Mouse (Mus musculus) kidney, postnatal 36 days (tissue): ENCODE data around the gene Qrfpr.

Source experiments
- DNase-seq, 2 experiments: peaks; one replicate each; pipeline ENCODE4 v3.0.0; 2021 to 2022; ENCODE audit warnings: mixed read lengths in 2 of 2

Qrfpr gene

GRCm38 (mm10) chr3:36221743-36222682 is at the start of gene Qrfpr:
TSS of gene Qrfpr (minus strand) at chr3:36222313.
- no peak for DNase-seq

- no peak for DNase-seq
These were observed 41.8 kb upstream of the Qrfpr start for GRCm38 (mm10) chr3:36263873-36264272.

- DNase-seq = no peak
These were observed 41.2 kb upstream of the Qrfpr start for GRCm38 (mm10) chr3:36263265-36263664.

- DNase-seq = no peak
These were observed 28.5 kb upstream of the Qrfpr start for GRCm38 (mm10) chr3:36250585-36250984.

GRCm38 (mm10) chr3:36248446-36248845 is 26.3 kb upstream of the Qrfpr start:
- DNase-seq = no peak

- DNase-seq = no peak
These were observed 7.8 kb upstream of the Qrfpr start for GRCm38 (mm10) chr3:36229941-36230340.

GRCm38 (mm10) chr3:36227246-36227645 is 5.1 kb upstream of the Qrfpr start:
- no peak for DNase-seq

- no peak for DNase-seq
These were observed 1.2 kb upstream of the Qrfpr start for GRCm38 (mm10) chr3:36223361-36223760.

- DNase-seq = no peak
These were observed 9.4 kb downstream of the Qrfpr start for GRCm38 (mm10) chr3:36212758-36213157.

GRCm38 (mm10) chr3:36210939-36211338 is 11.2 kb downstream of the Qrfpr start:
- DNase-seq = no peak

GRCm38 (mm10) chr3:36209776-36210555 is 12.1 kb downstream of the Qrfpr start:
- DNase-seq = peak; percentile 42 to 68

- peak; percentile 70 for DNase-seq
These were observed 14.4 kb downstream of the Qrfpr start for GRCm38 (mm10) chr3:36207520-36208264.

GRCm38 (mm10) chr3:36202932-36203331 is 19.2 kb downstream of the Qrfpr start:
- DNase-seq = no peak

GRCm38 (mm10) chr3:36201098-36201497 is 21.0 kb downstream of the Qrfpr start:
- no peak for DNase-seq

- no peak for DNase-seq
These were observed 32.9 kb downstream of the Qrfpr start for GRCm38 (mm10) chr3:36189243-36189642.

GRCm38 (mm10) chr3:36186510-36186909 is 35.6 kb downstream of the Qrfpr start:
- DNase-seq = no peak

GRCm38 (mm10) chr3:36181519-36181918 is 40.6 kb downstream of the Qrfpr start:
- peak; percentile 51 to 82 for DNase-seq

- DNase-seq = no peak
These were observed 48.4 kb downstream of the Qrfpr start for GRCm38 (mm10) chr3:36173761-36174160.

- no peak for DNase-seq
These were observed 50.8 kb downstream of the Qrfpr start for GRCm38 (mm10) chr3:36171348-36171747.

GRCm38 (mm10) chr3:36170670-36171210 is 51.4 kb downstream of the Qrfpr start:
- no peak for DNase-seq

- no peak for DNase-seq
These were observed 66.8 kb downstream of the Qrfpr start for GRCm38 (mm10) chr3:36155268-36155667.

- peak; percentile 94 to 96 for DNase-seq
These were observed 71.0 kb downstream of the Qrfpr start, which contains the start of gene D3Ertd254e for GRCm38 (mm10) chr3:36150934-36151686. TSS of gene D3Ertd254e (plus strand) at chr3:36151017.
